Mouse (Mus musculus) CD4-positive, CD25-positive, alpha-beta regulatory T cell, adult 2 months (primary cell): Measurements from ENCODE around the gene Olfr325.

Experiments used
- DNase-seq: peaks from one replicate; pipeline ENCODE4 v3.0.0-alpha.2; 2012; ENCODE audit warnings: low read depth, low spot score

The Olfr325 gene

DNA sequence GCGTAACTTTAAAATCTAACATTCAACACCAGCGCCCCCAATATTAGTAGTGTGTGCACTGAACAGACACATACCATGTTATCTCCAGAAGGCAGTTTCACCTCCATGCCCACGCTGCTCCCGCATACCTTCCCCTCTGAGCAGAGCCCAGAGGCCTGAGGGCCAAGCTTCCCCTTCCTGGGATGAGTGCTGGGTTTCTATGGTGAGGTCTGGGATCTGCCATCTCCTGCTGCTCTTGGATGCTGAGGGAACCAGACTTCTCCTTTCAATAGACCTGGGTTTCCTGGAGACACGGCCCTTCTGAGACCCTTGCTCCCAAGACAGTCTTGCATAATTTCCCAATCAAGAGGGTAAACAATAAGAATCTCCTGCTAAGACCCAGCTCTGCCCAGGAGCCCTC, 52.9 kb downstream of the Olfr325 start, which contains the start of gene Olfr323:
Gene Olfr323 (minus strand): TSS at position 101 of the 400 bp plus-strand sequence.
- DNase-seq, result no peak
